Mouse (Mus musculus) lung, postnatal 25 days (tissue): ENCODE data around the gene Pip5k1b.
A peak's percentile ranks its signal among the peaks of the same experiment; 100 is the strongest.

ENCODE experiments used
- DNase-seq: peaks from one replicate; pipeline ENCODE4 v3.0.0; 2022; ENCODE audit warnings: low spot score

Pip5k1b gene

GRCm38 (mm10) chr19:24335611-24336343 is 219.9 kb downstream of the Pip5k1b start:
- DNase-seq, result no peak

- DNase-seq, result no peak
Observed at GRCm38 (mm10) chr19:24332956-24333355, 222.7 kb downstream of the Pip5k1b start.

- DNase-seq, result no peak
Observed at GRCm38 (mm10) chr19:24331274-24331673, 224.4 kb downstream of the Pip5k1b start.

DNA sequence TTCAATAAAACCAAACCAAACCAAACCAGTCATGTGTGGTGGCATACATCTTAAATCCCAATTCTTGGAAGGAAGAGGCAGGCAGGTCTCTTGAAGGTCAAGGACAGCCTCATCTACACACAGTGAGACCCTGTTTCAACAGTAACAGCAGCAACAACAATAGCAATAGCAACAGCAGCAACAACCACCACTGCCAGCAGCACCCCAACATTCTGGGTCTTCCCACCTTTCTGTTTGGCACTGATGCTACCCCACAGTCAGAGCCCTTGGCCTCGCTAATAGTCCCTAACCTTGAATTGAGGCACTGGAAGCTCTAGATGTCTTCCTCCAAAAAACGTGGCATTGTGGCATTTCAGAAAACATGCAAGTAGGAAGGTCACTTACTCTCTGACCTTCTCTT is 225.3 kb downstream of the Pip5k1b start:
- DNase-seq, result no peak

DNA sequence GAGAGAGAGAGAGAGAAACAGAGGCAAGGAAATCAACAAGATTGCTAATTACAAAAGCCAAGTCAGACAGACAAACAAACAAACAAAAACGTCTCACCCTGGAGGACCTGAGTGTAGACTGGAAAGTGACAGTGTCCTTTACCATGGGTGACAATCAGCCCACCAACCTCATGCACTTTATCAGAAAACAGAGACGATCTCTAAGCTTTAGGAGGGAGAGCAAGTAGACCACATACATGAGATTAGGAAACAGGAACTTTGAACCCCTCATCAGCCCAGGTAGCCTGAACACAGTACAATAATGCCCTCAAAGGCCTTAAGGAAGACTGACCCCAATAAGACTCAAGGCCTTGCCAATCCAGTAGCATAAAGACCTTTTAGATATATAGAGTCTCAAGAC is 227.8 kb downstream of the Pip5k1b start:
- DNase-seq, result no peak

DNA sequence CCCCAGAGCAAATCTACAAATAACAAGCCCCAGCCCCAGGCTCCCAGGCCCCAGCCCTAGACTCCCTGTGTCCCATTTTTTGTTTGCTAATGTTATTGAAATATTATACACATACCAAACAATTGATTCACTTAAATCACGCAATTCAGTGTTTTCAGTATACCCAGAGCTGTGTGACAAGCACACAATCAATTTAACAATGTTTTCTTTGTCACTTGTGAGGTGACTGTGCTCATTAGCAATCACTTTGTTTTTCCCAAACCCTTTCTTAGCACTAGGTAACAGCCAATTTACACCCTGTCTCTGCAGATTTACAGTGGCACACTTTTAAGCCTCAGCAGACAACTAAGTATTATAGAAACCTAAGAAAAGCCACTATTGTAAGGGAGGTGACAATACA is 228.7 kb downstream of the Pip5k1b start:
- no peak for DNase-seq

DNA sequence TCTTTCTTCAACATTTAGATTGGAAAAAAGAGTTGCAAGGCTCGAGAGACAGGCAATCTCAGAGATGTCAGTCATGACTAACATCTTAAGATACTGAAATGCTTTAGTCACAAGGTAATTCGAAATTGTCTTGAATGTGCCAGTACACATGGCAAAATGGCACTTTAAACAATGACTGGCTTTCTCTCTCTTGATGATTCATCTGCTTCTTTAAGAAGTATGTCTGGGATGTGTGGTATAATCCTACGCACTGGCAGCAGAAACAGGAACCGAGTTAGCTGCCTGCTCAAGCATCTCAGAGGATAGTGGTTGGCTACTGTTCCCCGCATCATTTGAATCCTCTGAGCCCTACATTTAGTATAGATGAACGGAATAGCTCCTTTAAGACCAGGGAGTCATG is 230.0 kb downstream of the Pip5k1b start:
- DNase-seq, result no peak

- DNase-seq, result no peak
Observed at GRCm38 (mm10) chr19:24323841-24324613, 231.6 kb downstream of the Pip5k1b start.

GRCm38 (mm10) chr19:24321900-24322311 is 233.8 kb downstream of the Pip5k1b start:
- DNase-seq, result no peak

GRCm38 (mm10) chr19:24321211-24321899 is 234.3 kb downstream of the Pip5k1b start:
- peak; percentile 63 for DNase-seq

DNA sequence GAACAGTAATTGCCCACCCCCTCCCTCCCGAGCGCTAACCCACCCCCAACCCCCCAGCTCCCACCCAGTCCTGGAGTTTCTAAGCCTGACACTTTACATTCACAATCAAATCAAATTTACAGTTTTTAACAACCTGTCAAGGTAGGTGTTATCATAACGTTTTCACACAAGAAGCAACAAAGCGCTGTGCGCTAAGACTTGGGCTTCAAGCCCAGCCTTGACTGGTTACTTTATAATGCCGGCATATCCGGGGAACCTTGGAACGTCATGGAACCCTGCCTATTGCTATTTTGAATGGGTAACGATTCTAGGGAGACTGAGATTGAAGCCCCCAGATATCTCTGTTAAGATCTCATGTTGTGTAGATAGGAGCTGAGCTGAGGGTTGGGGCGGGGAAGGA is 237.5 kb downstream of the Pip5k1b start:
- DNase-seq, result no peak

GRCm38 (mm10) chr19:24317731-24318130 is 237.9 kb downstream of the Pip5k1b start:
- no peak for DNase-seq

- no peak for DNase-seq
Observed at GRCm38 (mm10) chr19:24317038-24317591, 238.6 kb downstream of the Pip5k1b start.

- no peak for DNase-seq
Observed at GRCm38 (mm10) chr19:24316060-24316725, 239.5 kb downstream of the Pip5k1b start.

DNA sequence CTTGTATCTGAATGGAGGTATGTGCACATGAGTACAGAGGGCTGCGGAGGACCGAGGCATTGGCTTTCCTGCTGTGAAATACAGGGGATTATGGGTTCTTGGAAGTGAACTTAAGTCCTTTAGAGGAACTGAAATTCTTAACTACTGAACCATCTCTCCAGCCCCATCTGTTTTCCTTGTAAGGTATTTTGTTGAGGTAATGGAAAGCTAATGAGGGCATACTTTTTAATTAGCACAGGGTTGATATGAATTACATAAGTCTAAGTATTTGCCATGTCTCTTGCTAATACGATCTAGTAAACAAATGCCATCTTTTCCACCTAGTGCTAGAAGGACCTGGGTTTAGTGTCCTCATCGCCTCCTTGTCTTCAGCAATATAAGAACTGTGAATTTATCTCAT is 240.4 kb downstream of the Pip5k1b start:
- no peak for DNase-seq

GRCm38 (mm10) chr19:24314676-24315075 is 241.0 kb downstream of the Pip5k1b start:
- no peak for DNase-seq

DNA sequence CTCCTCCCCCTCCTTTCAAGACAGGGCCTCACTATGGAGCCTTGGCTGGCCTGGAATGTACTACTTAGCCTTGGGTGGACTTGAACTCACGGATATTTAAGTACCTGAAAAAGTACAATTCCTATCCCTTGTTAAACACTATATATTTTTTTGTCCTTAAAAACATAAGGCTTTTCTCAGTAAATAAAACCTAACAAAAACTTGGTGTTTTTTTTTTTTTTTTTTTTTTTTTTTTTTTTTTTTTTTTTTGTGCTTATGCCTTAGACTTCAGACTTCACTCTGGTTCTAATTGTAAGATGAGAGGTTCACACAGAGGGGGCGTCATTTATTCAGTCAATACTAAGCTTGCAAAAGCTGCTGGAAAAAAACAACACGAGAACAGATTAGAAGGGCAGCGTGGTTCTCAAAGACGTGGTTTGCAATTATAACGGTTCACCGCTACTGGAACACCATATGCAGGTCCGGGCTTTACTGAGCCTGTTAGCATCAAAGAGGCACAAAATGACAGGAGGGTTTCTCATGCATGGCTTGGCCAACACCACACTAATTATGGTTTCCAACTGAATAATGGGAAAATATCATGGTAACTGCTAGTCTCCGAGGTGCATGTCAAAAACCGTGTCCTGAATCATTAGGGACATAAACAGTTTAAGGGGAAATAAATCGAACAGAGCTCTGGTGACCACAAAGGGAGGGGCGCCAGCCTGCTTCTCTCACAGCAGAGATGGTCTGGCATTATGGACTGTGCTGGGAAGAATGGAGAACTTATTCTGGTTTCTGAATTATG is 242.9 kb downstream of the Pip5k1b start:
- no peak for DNase-seq

- DNase-seq, result no peak
Observed at GRCm38 (mm10) chr19:24312046-24312445, 243.6 kb downstream of the Pip5k1b start.

GRCm38 (mm10) chr19:24308305-24308705 is 247.4 kb downstream of the Pip5k1b start:
- DNase-seq, result peak; percentile 49

- DNase-seq, result peak; percentile 52
Observed at GRCm38 (mm10) chr19:24307271-24308221, 248.1 kb downstream of the Pip5k1b start.
